Mouse (Mus musculus) liver, postnatal 0 days (tissue): ENCODE results near the gene Klhl5.
A peak's percentile ranks its signal among the peaks of the same experiment; 100 is the strongest.

Experiments
- CTCF ChIP-seq: sonication (generic); IDR thresholded peaks from 2 replicates; pipeline ENCODE4 v1.5.1; 2016; ENCODE audit warnings: antibody characterized with exemption, low read depth
- EP300 ChIP-seq: IDR thresholded peaks from 2 replicates; pipeline ENCODE4 v1.6.1; 2016; ENCODE audit warnings: antibody characterized with exemption, low read depth, mild to moderate bottlenecking

GRCm38 (mm10) chr5:65157412-65158381 lies 50.4 kb downstream of the Klhl5 start:
- TF ChIP-seq EP300 (peak; percentile 53), CTCF (peak; percentile 55)
